10 mouse cellular contexts compared by ENCODE assay signal in the genomic region with DNA sequence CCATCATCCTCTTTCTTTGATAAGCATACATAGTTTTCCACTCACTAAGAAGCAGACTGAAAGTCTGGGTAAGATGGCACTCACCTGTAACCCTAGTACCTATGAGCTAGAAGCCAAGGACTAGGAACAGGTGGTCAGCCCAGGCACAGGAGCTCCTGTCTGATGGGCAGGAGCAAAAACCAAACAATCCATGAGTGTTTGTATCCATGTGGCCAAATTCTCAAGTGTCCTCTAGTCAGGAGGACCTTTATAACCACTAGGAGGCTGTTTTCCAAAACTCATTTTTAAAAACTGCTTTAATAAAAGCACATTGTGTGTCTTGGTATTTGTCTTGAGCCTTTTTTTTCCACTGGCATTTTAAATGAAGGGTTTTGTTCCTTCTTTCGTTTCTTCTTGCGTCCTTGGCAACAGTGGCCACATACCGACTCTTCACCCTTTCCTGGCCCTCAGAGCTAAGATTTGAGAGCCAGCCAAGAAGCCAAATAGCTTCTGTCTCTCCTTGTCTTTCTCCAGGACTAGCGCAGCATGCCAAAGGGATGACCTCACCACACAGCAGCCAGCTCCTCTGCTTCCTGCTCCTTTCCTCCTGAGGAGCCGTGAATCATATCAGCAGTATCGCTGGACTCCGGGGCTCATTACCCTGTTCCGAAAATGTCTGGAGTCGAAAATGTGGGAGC. TPM values are rescaled to one million over a fixed set of nuclear protein-coding genes. Genes with fewer than 3 reads are reported as not detected.
DNase-seq lines count a peak whose midpoint lies in the region; ATAC-seq lines count a peak whose summit lies in the region.
"Had no signal": no experiment of that assay in that cellular context is flagged by ENCODE, and none has a peak within 500 bp of the region (broad histone marks: within the 10 kb centered on the region; RNA-seq: fewer than 3 reads in every experiment).

No protein-coding gene starts in this region.

- peak; percentile 26 for DNase-seq in layer of hippocampus, adult 11-12 months (ENCODE audit: low spot score)
- DNase-seq in layer of hippocampus, adult 9-10 months (ENCODE audit: low spot score): no peak
- peak; percentile 60 for DNase-seq in embryo, embryonic 11 days
- peak; percentile 87 for DNase-seq in heart, adult 8-10 months (ENCODE audit: low spot score)
- peak; percentile 64 for DNase-seq in kidney, adult 18-20 months
- no peak for DNase-seq in spleen, adult 18-20 months

- H3K4me3 ChIP-seq in limb, embryonic 12.5 days (replicated peaks): peak overlapping the region; percentile 25
- H3K4me3 ChIP-seq in neural tube, embryonic 15.5 days (replicated peaks): no peak overlapping the region; the same call in 1 of the 2 replicates

- peak overlapping the region; percentile 54 for H3K4me2 ChIP-seq in limb, embryonic 12.5 days
- H3K4me2 ChIP-seq in neural tube, embryonic 15.5 days: peak overlapping the region; percentile 37

- H3K36me3 ChIP-seq in limb, embryonic 12.5 days: no peaks in the 10 kb centered on the region
- H3K36me3 ChIP-seq in neural tube, embryonic 15.5 days: no peaks in the 10 kb centered on the region

- H3K4me1 ChIP-seq in limb, embryonic 12.5 days (replicated peaks): peaks cover 26% of the 10 kb centered on the region
- H3K4me1 ChIP-seq in neural tube, embryonic 15.5 days: peaks cover 17% of the 10 kb centered on the region

- peaks cover 8% of the 10 kb centered on the region; the same call in 1 of the 2 replicates for H3K27me3 ChIP-seq in limb, embryonic 12.5 days
- no peaks in the 10 kb centered on the region for H3K27me3 ChIP-seq in neural tube, embryonic 15.5 days (replicated peaks)
- H3K27me3 ChIP-seq: CH12.LX had no signal

- peak; percentile 48; the same call in 1 of the 2 replicates for ATAC-seq in limb, embryonic 12.5 days (ENCODE audit: insufficient number of reproducible peaks, insufficient read depth, low FRiP score, low TSS enrichment, low read depth)
- ATAC-seq in neural tube, embryonic 15.5 days (ENCODE audit: low FRiP score): peak; percentile 55; the same call in 1 of the 2 replicates

- no peaks in the 10 kb centered on the region for H3K9me3 ChIP-seq in limb, embryonic 12.5 days
- no peaks in the 10 kb centered on the region for H3K9me3 ChIP-seq in neural tube, embryonic 15.5 days (replicated peaks)

- no peak overlapping the region; the same call in 1 of the 2 replicates for H3K9ac ChIP-seq in limb, embryonic 12.5 days (replicated peaks)
- H3K9ac ChIP-seq in neural tube, embryonic 15.5 days (replicated peaks): no peak overlapping the region

- peak overlapping the region; percentile 70 for H3K27ac ChIP-seq in limb, embryonic 12.5 days
- H3K27ac ChIP-seq in neural tube, embryonic 15.5 days (replicated peaks): peak overlapping the region; percentile 54

- WGBS in limb, embryonic 12.5 days: 21% methylated on average over 9 of the region's 9 CpGs
- WGBS in neural tube, embryonic 15.5 days: 38% methylated on average over 9 of the region's 9 CpGs

RNA-seq across cellular contexts. Expression of a gene that starts 8.7 kb away (rescaled TPM):
- total RNA-seq in heart, adult 8-10 months (2022): not detected
- polyA plus RNA-seq in limb, embryonic 12.5 days (2016; fragmentation: Nextera tagmentation; extraction: Ambion mirVana): not detected in 2 replicates
- not detected in 2 replicates for polyA plus RNA-seq in neural tube, embryonic 15.5 days (2015; fragmentation: Nextera tagmentation; extraction: Ambion mirVana)
- total RNA-seq: hematopoietic stem cell, adult 5-6 weeks had no signal

Comparison
In these comparisons a context has a peak if more than half of its experiments do, and no peak if none do; other contexts are left out.
1. DNase-seq: peak in layer of hippocampus, adult 11-12 months (single experiment), embryo, embryonic 11 days (single experiment), heart, adult 8-10 months (single experiment) and kidney, adult 18-20 months (single experiment); none in layer of hippocampus, adult 9-10 months (single experiment) and spleen, adult 18-20 months (0 of 2).